Mouse (Mus musculus) heart, postnatal 0 days (tissue): ENCODE results near the gene Cep57.

Experiments used
- CTCF ChIP-seq: IDR thresholded peaks from 2 replicates; pipeline ENCODE4 v1.5.1; 2016; ENCODE audit warnings: antibody characterized with exemption, control low read depth, low read depth
- EP300 ChIP-seq: IDR thresholded peaks from 2 replicates; pipeline ENCODE4 v1.6.1; 2016; ENCODE audit warnings: antibody characterized with exemption, low read depth

DNA sequence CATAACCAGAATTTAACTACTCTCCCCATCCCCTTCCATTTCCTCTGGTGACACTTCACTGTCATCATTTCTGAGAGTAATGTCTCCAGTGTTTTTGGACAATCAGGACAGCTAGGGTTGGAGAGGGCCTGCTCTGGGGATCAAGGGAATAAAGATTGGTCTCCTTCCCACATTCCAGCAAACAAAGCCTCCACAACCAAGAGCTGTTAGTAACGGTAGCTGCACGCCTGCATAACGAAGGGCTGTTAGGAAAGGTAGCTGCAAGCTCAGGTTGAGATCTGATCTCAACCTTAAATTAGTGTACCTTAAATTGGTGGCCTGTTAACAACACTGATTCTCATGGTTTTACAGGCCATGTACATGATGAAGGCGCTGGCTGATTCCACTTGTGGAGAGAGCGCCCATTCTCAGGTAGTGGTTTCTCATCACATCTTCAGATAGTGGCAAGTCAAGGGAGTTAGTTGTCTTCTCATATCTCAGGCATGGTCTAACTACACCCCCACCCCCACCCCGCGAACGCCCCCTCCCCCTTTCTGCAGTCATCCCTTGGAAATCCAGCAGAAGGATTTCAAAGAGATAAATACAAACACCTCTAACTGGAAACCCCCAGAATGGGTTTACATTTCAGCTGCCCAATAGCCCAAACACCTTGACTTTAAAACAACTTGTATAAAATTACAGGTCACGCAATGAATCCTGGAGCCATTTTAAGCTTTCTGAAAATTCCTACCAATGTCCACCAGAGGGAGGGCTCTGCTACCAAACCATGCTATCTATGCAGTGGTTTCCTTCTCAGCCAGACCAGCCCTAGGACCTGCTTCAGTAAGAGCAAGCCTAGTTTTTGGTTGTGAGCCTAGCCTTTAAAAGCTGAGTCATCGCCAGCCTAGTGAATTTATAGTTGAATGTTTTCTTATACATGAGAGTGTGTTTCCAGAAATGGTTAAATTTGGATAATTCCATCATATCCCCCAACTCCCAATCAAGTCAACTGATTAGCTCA is 21.9 kb upstream of the Cep57 start:
- TF ChIP-seq CTCF (peak; percentile 70), EP300 (no peak)
